Mouse (Mus musculus): ENCODE measurements around the gene Pak7. TPM values are rescaled to one million over a fixed set of nuclear protein-coding genes. Genes with fewer than 3 reads are reported as not detected.

Pak7 gene
- total RNA-seq, 4 experiments from 2014 or later: 0.11 to 0.44 (median 0.23) TPM

DNA sequence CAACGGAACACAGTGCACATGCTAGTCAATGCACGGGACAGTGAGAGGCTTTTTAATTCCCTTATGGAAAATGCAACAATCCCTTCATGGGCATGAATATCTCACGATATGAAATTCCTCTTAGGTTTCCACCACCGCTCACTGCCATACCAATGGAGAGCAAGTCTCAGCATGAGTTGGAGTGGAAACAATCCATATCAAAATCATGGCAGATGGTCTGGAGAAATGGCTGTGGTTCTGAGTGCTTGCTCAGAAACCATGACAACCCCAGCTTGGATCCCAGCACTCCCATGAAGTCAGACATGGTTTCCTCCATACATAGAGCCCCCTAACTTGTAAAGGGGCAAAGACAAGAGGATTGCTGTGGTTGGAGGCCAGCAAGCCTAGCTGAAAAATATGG lies 339.3 kb downstream of the Pak7 start:
- no peak for DNase-seq (ENCODE audit: low spot score)

Other genes starting within 250 kb of the Pak7 start
- under 1 TPM in 2 of 4 experiments, not detected in 2; 0.23 to 0.25 TPM for gene Ankef1, start 113.9 kb upstream of the Pak7 start, total RNA-seq (2022)